Mouse (Mus musculus): ENCODE results near the gene Med16. TPM values are rescaled to one million over a fixed set of nuclear protein-coding genes. Genes with fewer than 3 reads are reported as not detected.
A peak's percentile ranks its signal among the peaks of the same experiment; 100 is the strongest.

Gene Med16
- polyA plus RNA-seq, 1 experiment from 2014 or later: 58.7 TPM

DNA sequence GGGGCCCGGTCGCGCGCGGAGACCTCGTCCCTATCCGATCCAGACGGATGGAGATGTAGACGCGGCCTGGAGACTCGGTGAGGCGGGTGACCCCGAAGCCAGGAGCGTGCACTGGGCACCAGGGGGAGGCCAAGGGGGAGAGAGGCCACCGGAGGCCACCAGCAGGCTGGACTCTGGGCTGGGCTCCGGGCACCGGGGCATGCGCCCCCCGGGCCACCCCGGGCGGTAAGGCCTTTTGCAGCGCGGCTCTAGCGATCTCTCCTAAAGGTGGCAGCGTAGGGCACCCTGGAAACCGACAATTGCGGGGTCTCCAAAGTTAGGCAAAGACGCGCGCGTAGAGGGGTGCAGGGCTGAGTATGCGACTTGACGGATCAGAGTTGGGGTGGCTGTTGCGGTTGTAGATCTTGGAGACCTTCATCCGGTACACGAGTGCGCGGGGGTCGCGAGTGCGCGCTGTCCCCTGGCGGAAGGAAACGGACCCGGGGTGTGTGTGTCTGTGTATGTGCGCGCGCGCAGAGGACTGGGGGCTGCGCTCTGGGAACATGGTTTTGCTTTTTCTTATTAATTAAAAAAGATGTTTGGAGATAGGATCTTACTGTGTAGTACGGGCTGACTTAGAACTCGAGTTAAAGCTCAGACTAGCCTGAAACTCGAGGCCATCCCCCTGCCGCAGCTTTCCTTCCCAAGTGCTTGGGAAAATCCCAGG, 18.8 kb upstream of the Med16 start:
- no peaks in the 10 kb centered on the region for H3K9me3 ChIP-seq (ENCODE audit: low read depth, low read length)
- H3K9ac ChIP-seq: peak overlapping the region; percentile 87
- peaks cover 10% of the 10 kb centered on the region for H3K27me3 ChIP-seq (ENCODE audit: insufficient read depth, low read length)
- H3K27ac ChIP-seq (ENCODE audit: low read depth): peak overlapping the region; percentile 97
- peak; percentile 36 for ATAC-seq (ENCODE audit: insufficient read depth)
- DNase-seq: peak; percentile 80
- peaks cover 20% of the 10 kb centered on the region for H3K36me3 ChIP-seq (ENCODE audit: insufficient read depth)
- WGBS: under 1% methylated on average over 54 of the region's 54 CpGs
- H3K4me2 ChIP-seq: peak overlapping the region; percentile 98
- peaks cover 13% of the 10 kb centered on the region for H3K4me1 ChIP-seq (ENCODE audit: insufficient read depth)
- TF ChIP-seq CTCF (IDR thresholded peaks at IDR 0.05; ENCODE audit: low read depth): peak; percentile 51
- peak overlapping the region; percentile 94 for H3K4me3 ChIP-seq (ENCODE audit: low read depth, low read length)

DNA sequence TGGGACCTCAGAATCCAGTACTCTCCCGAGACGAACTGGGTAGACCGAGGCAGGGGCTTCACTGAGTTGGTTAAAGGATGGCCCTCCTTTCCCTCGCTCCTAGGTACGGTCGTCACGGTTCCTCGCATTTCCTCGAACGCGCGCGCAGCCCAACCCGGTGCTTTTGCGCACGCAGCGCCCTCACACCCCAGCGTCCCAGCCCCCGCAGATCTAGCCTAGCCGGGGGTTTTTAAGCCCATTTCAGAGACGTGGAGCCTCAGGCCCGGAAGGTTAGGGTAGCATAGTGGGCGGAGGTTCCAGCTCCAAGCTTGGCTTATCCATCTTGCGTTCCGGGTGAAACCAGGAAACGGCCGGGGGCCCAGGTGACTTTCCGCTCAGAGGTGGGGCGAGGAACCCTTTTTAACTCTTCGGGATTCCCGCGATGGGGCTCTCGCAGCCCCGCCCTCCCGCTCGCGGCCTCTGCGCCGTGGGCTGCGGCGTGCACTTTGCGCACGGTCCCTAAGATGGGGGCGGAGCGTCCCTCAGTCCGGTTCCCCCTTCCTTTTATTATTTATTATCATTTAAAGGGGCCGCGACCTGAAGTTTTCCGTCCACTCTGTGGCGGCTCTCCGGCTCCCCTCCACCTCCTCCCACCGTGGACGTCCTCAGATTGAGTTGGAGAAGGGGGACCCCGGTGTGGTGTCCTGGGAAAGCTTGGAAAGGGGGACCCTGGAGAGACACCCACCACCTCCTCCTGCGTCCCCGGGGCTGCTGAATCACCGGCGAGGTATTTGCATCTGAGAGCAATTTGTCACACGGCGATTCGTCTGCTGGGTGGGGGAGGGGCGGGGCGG, 18.0 kb upstream of the Med16 start, which contains the start of gene Arid3a:
Gene Arid3a (plus strand): TSS at position 553 of the 833 bp plus-strand sequence.
- Histone ChIP-seq H3K4me3 (ENCODE audit: low read depth, low read length) (peak within 1 kb of the TSS; percentile 94), H3K36me3 (ENCODE audit: insufficient read depth) (peaks cover 12% of the 10 kb centered on the region), H3K27ac (ENCODE audit: low read depth) (peak within 1 kb of the TSS; percentile 97), H3K9ac (peak within 1 kb of the TSS; percentile 87), H3K9me3 (ENCODE audit: low read depth, low read length) (no peaks in the 10 kb centered on the region), H3K4me1 (ENCODE audit: insufficient read depth) (peaks cover 8% of the 10 kb centered on the region), H3K27me3 (ENCODE audit: insufficient read depth, low read length) (peaks cover 18% of the 10 kb centered on the region), H3K4me2 (peak within 1 kb of the TSS; percentile 98)
- TF ChIP-seq CTCF (IDR thresholded peaks at IDR 0.05; ENCODE audit: low read depth): no peak
- peak; percentile 96 for DNase-seq
- peak; percentile 68 for ATAC-seq (ENCODE audit: insufficient read depth)
- WGBS: under 1% methylated on average over 63 of the region's 63 CpGs

DNA sequence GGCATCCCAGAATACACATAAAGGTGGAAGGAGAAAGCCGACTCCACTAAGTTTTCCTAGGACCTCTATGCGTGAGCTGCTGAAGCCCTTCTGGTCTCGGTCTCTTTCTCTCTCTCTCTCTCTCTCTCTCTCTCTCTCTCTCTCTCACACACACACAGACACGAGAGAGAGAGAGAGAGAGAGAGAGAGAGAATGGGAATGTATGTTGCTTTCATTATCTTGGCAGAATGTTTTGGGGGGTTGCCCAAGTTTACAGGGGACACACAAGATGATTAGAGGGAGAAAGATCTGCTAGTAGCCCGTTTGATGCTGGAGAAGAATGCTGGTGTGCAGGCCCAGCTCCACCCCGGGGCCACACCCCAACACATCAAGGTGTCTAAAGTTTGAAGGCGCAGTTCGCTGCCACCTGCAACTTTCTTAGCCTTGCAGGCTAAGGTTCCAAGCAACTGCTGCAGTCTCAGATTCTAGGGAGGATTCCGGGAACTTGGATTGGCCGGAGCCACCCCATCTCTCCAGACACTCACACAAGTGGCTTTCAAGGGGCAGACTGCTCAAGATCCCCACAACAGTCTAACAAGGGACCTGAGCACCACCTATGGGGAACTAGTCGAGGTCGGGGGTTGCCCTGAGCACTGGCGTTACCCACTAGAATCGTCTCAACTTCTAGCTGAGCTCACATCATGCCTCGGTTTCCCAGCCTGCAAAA, 17.2 kb upstream of the Med16 start:
- Histone ChIP-seq H3K9ac (peak overlapping the region; percentile 64), H3K4me1 (ENCODE audit: insufficient read depth) (peaks cover 8% of the 10 kb centered on the region), H3K9me3 (ENCODE audit: low read depth, low read length) (no peaks in the 10 kb centered on the region), H3K36me3 (ENCODE audit: insufficient read depth) (peaks cover 4% of the 10 kb centered on the region; the same call in 1 of the 2 replicates), H3K27me3 (ENCODE audit: insufficient read depth, low read length) (peaks cover 25% of the 10 kb centered on the region), H3K4me3 (ENCODE audit: low read depth, low read length) (peak overlapping the region; percentile 94), H3K27ac (ENCODE audit: low read depth) (no peak overlapping the region), H3K4me2 (peak overlapping the region; percentile 98)
- TF ChIP-seq CTCF (IDR thresholded peaks at IDR 0.05; ENCODE audit: low read depth): no peak
- 7% methylated on average over 15 of the region's 15 CpGs for WGBS
- ATAC-seq (ENCODE audit: insufficient read depth): peak; percentile 2; the same call in 1 of the 2 replicates
- peak; percentile 42 for DNase-seq

DNA sequence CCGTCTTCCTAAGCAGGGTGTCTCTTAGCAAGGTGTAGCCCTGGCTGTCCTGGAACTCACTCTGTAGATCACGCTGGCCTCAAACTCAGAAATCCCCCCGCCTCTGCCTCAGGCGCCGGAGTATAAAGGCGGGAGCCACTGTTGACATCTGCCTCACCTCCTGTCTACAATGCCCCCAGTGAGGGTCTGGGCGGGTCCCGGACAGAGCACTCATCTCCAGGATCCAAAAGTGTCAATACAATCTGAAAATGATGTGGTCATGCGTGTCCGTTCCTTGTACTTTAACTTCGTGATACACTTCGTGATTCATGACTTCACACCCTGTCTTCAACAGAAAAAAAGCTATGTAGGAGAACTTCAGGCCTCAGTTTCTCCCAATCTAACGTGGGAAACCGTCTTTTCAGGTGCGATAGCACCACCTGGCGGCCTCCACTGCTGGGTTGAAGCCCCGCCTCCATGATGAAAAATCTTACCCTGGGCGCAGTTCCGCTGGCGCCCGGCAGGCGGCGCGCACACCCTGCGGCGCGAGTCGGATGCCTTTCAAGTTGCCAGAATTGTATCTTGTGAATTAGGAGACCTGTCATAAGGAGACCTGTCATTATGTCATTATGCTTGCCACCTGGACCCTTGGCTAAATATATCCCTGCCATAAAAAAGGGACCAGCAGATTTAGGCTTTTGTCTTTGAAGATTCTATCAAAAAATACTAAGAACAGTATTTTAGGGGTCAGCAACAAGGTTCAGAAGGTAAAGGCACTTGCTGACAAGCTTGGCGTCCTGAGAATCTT, 16.5 kb upstream of the Med16 start:
- Histone ChIP-seq H3K9me3 (ENCODE audit: low read depth, low read length) (no peaks in the 10 kb centered on the region), H3K4me3 (ENCODE audit: low read depth, low read length) (peak overlapping the region; percentile 94; the same call in 1 of the 2 replicates), H3K27me3 (ENCODE audit: insufficient read depth, low read length) (peaks cover 33% of the 10 kb centered on the region), H3K4me2 (peak overlapping the region; percentile 98), H3K27ac (ENCODE audit: low read depth) (no peak overlapping the region), H3K4me1 (ENCODE audit: insufficient read depth) (peaks cover 8% of the 10 kb centered on the region), H3K9ac (no peak overlapping the region), H3K36me3 (ENCODE audit: insufficient read depth) (no peaks in the 10 kb centered on the region)
- TF ChIP-seq CTCF (IDR thresholded peaks at IDR 0.05; ENCODE audit: low read depth): peak; percentile 100
- no peak; the same call in 1 of the 2 replicates for ATAC-seq (ENCODE audit: insufficient read depth)
- 11% methylated on average over 29 of the region's 29 CpGs for WGBS
- peak; percentile 95 for DNase-seq

DNA sequence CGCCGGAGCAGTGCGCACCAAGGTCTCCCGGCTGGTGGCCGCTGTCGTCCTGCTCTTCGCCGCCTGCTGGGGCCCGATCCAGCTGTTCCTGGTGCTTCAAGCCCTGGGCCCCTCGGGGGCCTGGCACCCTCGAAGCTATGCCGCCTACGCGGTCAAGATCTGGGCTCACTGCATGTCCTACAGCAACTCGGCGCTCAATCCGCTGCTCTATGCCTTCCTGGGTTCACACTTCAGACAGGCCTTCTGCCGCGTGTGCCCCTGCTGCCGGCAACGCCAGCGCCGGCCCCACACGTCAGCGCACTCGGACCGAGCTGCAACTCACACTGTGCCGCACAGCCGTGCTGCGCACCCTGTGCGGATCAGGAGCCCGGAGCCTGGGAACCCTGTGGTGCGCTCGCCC, 12.8 kb upstream of the Med16 start:
- Histone ChIP-seq H3K27ac (ENCODE audit: low read depth) (no peak overlapping the region), H3K27me3 (ENCODE audit: insufficient read depth, low read length) (peaks cover 61% of the 10 kb centered on the region), H3K4me1 (ENCODE audit: insufficient read depth) (no peaks in the 10 kb centered on the region; the same call in 1 of the 2 replicates), H3K9me3 (ENCODE audit: low read depth, low read length) (no peaks in the 10 kb centered on the region), H3K36me3 (ENCODE audit: insufficient read depth) (no peaks in the 10 kb centered on the region), H3K9ac (peak overlapping the region; percentile 34; the same call in 1 of the 2 replicates), H3K4me3 (ENCODE audit: low read depth, low read length) (peak overlapping the region; percentile 28), H3K4me2 (peak overlapping the region; percentile 55)
- no peak for TF ChIP-seq CTCF (IDR thresholded peaks at IDR 0.05; ENCODE audit: low read depth)
- peak; percentile 48 for DNase-seq
- WGBS: 2% methylated on average over 34 of the region's 34 CpGs
- no peak for ATAC-seq (ENCODE audit: insufficient read depth)

DNA sequence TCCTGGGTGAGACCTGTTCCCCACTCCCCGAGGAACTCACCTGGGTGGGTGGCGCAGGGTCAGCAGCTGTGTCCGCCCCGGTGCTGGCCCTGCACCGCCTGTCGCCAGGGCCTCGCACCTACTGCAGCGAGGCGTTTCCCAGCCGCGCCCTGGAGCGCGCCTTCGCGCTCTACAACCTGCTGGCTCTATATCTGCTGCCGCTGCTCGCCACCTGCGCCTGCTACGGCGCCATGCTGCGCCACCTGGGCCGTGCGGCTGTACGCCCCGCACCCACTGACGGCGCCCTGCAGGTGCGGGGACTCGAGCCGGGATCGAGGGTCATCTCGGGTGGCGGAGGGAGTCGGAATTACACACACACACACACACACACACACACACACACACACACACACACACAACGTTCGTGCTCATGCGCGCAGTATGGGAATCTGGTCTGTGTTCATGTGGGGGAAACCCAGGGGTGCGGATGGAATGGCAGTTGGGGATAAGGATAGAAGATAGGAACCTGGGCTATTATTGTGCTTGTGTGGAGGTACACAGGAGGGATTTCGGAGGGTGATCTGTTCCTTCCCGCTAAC, 12.3 kb upstream of the Med16 start, which contains the start of gene R3hdm4:
Gene R3hdm4 (minus strand): TSS at position 251 of the 578 bp plus-strand sequence.
- DNase-seq (no peak), ATAC-seq (ENCODE audit: insufficient read depth) (no peak)
- Histone ChIP-seq H3K4me1 (ENCODE audit: insufficient read depth) (peaks cover 2% of the 10 kb centered on the region; the same call in 1 of the 2 replicates), H3K4me2 (peak within 1 kb of the TSS; percentile 55), H3K27me3 (ENCODE audit: insufficient read depth, low read length) (peaks cover 61% of the 10 kb centered on the region), H3K9me3 (ENCODE audit: low read depth, low read length) (no peaks in the 10 kb centered on the region), H3K36me3 (ENCODE audit: insufficient read depth) (no peaks in the 10 kb centered on the region), H3K27ac (ENCODE audit: low read depth) (no peak within 1 kb of the TSS), H3K9ac (peak within 1 kb of the TSS; percentile 34; the same call in 1 of the 2 replicates), H3K4me3 (ENCODE audit: low read depth, low read length) (peak within 1 kb of the TSS; percentile 28)
- TF ChIP-seq CTCF (IDR thresholded peaks at IDR 0.05; ENCODE audit: low read depth): no peak
- WGBS: 4% methylated on average over 39 of the region's 41 CpGs

Measured in lung, embryonic 14.5 days (tissue).